Mouse (Mus musculus) skeletal muscle tissue, postnatal 0 days (tissue): ENCODE results near the gene Ccdc186. TPM values are rescaled to one million over a fixed set of nuclear protein-coding genes. Genes with fewer than 3 reads are reported as not detected.

ENCODE experiments used
- polyA plus RNA-seq: library from polyadenylated mRNA; unstranded; fragments of >200 nt; fragmentation: Nextera tagmentation; extraction: Ambion mirVana; gene quantifications from 2 replicates; pipeline ENCODE4 v1.2.1, GENCODE M21; 2015

Ccdc186 gene
- 12.5 and 13.4 TPM in 2 replicates for polyA plus RNA-seq

GRCm38 (mm10) chr19:56821798-56822447 lies at the start of gene Ccdc186:
Gene Ccdc186, minus strand, starts transcription at chr19:56822190.

GRCm38 (mm10) chr19:56826047-56826631 lies 4.1 kb upstream of the Ccdc186 start, which contains the start of gene Tdrd1:
Gene Tdrd1, plus strand, starts transcription at chr19:56826209.

Other genes starting within 250 kb of the Ccdc186 start
- 0.24 and 0.28 TPM in 2 replicates for gene Adrb1, start 100.0 kb downstream of the Ccdc186 start, polyA plus RNA-seq
- gene Tdrd1, start 4.0 kb upstream of the Ccdc186 start, polyA plus RNA-seq = 0.38 and 0.49 TPM in 2 replicates
- 0.46 TPM in 1 of 2 replicates, not detected in the other for gene Vwa2, start 52.1 kb upstream of the Ccdc186 start, polyA plus RNA-seq
- gene Afap1l2, start 186.0 kb upstream of the Ccdc186 start, polyA plus RNA-seq = 10.0 TPM in 2 replicates